Mouse (Mus musculus) heart, postnatal 0 days (tissue): ENCODE measurements at regions not wholly inside any gene's neighbourhood (a gene's known extent, or its start where the extent isn't known, plus 50 kb on each side); places are given as distances from the start of the nearest gene placed in this dataset.

Experiments
- CTCF ChIP-seq: IDR thresholded peaks from 2 replicates; pipeline ENCODE4 v1.5.1; 2016; ENCODE audit warnings: antibody characterized with exemption, control low read depth, low read depth
- EP300 ChIP-seq: IDR thresholded peaks from 2 replicates; pipeline ENCODE4 v1.6.1; 2016; ENCODE audit warnings: antibody characterized with exemption, low read depth

- TF ChIP-seq CTCF (no peak), EP300 (no peak)
Observed at GRCm38 (mm10) chr11:71891181-71891580, 141.5 kb downstream of the Wscd1 start.
